Mouse (Mus musculus) liver, embryonic 14.5 days (tissue): ENCODE results near the gene Slc30a5. TPM values are rescaled to one million over a fixed set of nuclear protein-coding genes. Genes with fewer than 3 reads are reported as not detected.

Source experiments
- ATAC-seq: fragments of 200-750 bp; cut with Nextera tagmentation; 2 replicates; pipeline ENCODE4 v1.8.0; 2017; ENCODE audit warnings: moderate number of reproducible peaks, mild to moderate bottlenecking, moderate library complexity; ENCODE audit not compliant: insufficient read depth
- DNase-seq, 3 experiments: peaks; one replicate each; pipeline ENCODE4 v3.0.0-alpha.2; 2012 to 2013; ENCODE audit warnings: low read depth in 3 of 3, low spot score in 3 of 3
- H3K27ac ChIP-seq: fragments of 300-500 bp; sonication (generic); 2 replicates; pipeline ENCODE4 v1.5.1; 2014; ENCODE audit warnings: moderate library complexity, mild to moderate bottlenecking, control low read depth, inconsistent platforms
- H3K27me3 ChIP-seq: fragments of 300-500 bp; sonication (generic); 2 replicates; pipeline ENCODE4 v1.6.1; 2014; ENCODE audit warnings: mild to moderate bottlenecking, low read length, moderate library complexity; ENCODE audit not compliant: control insufficient read depth, insufficient read depth
- H3K36me3 ChIP-seq: fragments of 300-500 bp; sonication (generic); replicated peaks from 2 replicates; pipeline ENCODE4 v1.6.1; 2014; ENCODE audit warnings: low read depth; ENCODE audit not compliant: control insufficient read depth, insufficient read depth
- H3K4me1 ChIP-seq, 2 experiments: fragments of 200-500 bp in 1 of 2; fragments of 300-500 bp in 1 of 2; sonication (generic) in 1 of 2; replicated peaks; 2 replicates each; pipeline ENCODE4 v1.6.1; 2012 to 2014; ENCODE audit warnings: antibody characterized with exemption in 1 of 2, inconsistent platforms in 1 of 2, low read length in 1 of 2; ENCODE audit not compliant: control insufficient read depth in 2 of 2, insufficient read depth in 2 of 2
- H3K4me2 ChIP-seq: fragments of 300-500 bp; sonication (generic); 2 replicates; pipeline ENCODE4 v1.6.1; 2014; ENCODE audit warnings: low read depth, mild to moderate bottlenecking, control low read depth, moderate library complexity
- H3K4me3 ChIP-seq, 2 experiments: fragments of 200-500 bp in 1 of 2; fragments of 300-500 bp in 1 of 2; sonication (generic) in 1 of 2; 2 replicates each; pipeline ENCODE4 v1.5.1; 2012 to 2014; ENCODE audit warnings: low read depth in 2 of 2, low read length in 2 of 2, mild to moderate bottlenecking in 2 of 2, control low read depth in 1 of 2, inconsistent platforms in 1 of 2, moderate library complexity in 1 of 2; ENCODE audit not compliant: insufficient read depth in 1 of 2
- H3K9ac ChIP-seq: fragments of 300-500 bp; sonication (generic); replicated peaks from 2 replicates; pipeline ENCODE4 v1.6.1; 2014; ENCODE audit warnings: mild to moderate bottlenecking, control low read depth, moderate library complexity
- H3K9me3 ChIP-seq: fragments of 300-500 bp; sonication (generic); 2 replicates; pipeline ENCODE4 v1.6.1; 2016; ENCODE audit warnings: low read length, mixed read lengths; ENCODE audit not compliant: control insufficient read depth
- CTCF ChIP-seq: IDR thresholded peaks from 2 replicates; pipeline ENCODE4 v1.5.1; 2016; ENCODE audit warnings: antibody characterized with exemption, low read depth, control low read depth
- EP300 ChIP-seq: IDR thresholded peaks from 2 replicates; pipeline ENCODE4 v1.6.1; 2016; ENCODE audit warnings: antibody characterized with exemption, low read depth
- WGBS: fragments of 180-500 bp; shearing (Covaris S2); extraction: QIAGEN DNeasy Blood & Tissue Kit; methylation state at CpG from one replicate; pipeline ENCODE4 v1.1.7; 2014; ENCODE audit not compliant: insufficient replicate concordance; 5-methylcytosine and 5-hydroxymethylcytosine counted together
- polyA plus RNA-seq, 2 experiments: library from polyadenylated mRNA; depleted of rRNA in 1 of 2; stranded (reverse) in 1 of 2; unstranded in 1 of 2; fragments of >200 nt; fragmentation: Nextera tagmentation in 1 of 2; extraction: Ambion mirVana in 1 of 2; gene quantifications; 2 replicates each; pipeline versions ENCODE4 v1.2.1 to v1.2.3; 2012 to 2014

Gene Slc30a5
- polyA plus RNA-seq, 2 experiments, result 20.6 to 27.4 TPM

DNA sequence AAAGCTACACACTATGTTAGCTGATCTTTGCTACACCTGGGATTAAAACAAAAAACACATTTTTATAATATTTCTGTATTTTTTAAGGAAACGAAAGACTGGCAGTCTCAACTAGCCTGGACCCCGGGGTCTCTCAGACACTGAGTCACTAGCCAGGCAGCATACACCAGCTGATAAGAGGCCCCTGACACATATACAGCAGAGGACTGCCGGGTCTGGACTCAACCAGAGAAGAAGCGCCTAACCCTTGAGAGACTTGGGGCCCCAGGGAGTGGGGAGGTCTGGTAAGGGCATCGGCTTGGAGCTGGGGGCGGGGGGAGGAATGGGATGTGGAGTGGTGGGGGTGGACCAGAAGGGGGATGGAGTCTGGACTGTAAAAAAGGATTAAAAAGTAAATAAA lies 80.2 kb downstream of the Slc30a5 start:
- peak; percentile 40; the same call in 1 of the 2 replicates for ATAC-seq
- H3K4me1 ChIP-seq, result peaks cover 32 to 39% of the 10 kb centered on the region in 2 experiments

More for the DNA sequence above, 80.2 kb downstream of the Slc30a5 start:
- no peaks in the 10 kb centered on the region for H3K27me3 ChIP-seq
- H3K27ac ChIP-seq, result no peak overlapping the region
- H3K4me3 ChIP-seq, result no peak overlapping the region
- TF ChIP-seq EP300 (no peak), CTCF (no peak)
- H3K9me3 ChIP-seq, result no peaks in the 10 kb centered on the region
- peak overlapping the region; percentile 31 for H3K9ac ChIP-seq
- WGBS, result 24% methylated on average over 6 of the region's 6 CpGs
- H3K4me2 ChIP-seq, result peak overlapping the region; percentile 33
- H3K36me3 ChIP-seq, result no peaks in the 10 kb centered on the region
- DNase-seq, result no peak

Other genes with a start within 250 kb of the Slc30a5 start
- gene Marveld2, start 216.5 kb downstream of the Slc30a5 start, polyA plus RNA-seq (2012; rRNA removed), result 3.0 and 4.0 TPM in 2 replicates
- 5.9 and 6.5 TPM in 2 replicates for gene Marveld2, start 216.5 kb downstream of the Slc30a5 start, polyA plus RNA-seq (2014; fragmentation: Nextera tagmentation; extraction: Ambion mirVana)
- 74.2 and 111 TPM in 2 replicates for gene Ak6, start 182.4 kb downstream of the Slc30a5 start, polyA plus RNA-seq (2012; rRNA removed)
- 183 and 191 TPM in 2 replicates for gene Ak6, start 182.4 kb downstream of the Slc30a5 start, polyA plus RNA-seq (2014; fragmentation: Nextera tagmentation; extraction: Ambion mirVana)
- 4.9 and 8.5 TPM in 2 replicates for gene Rad17, start 182.4 kb downstream of the Slc30a5 start, polyA plus RNA-seq (2012; rRNA removed)
- 13.6 TPM in 2 replicates for gene Rad17, start 182.4 kb downstream of the Slc30a5 start, polyA plus RNA-seq (2014; fragmentation: Nextera tagmentation; extraction: Ambion mirVana)
- gene Taf9, start 181.8 kb downstream of the Slc30a5 start, polyA plus RNA-seq (2012; rRNA removed), result 5.5 and 10.0 TPM in 2 replicates
- gene Taf9, start 181.8 kb downstream of the Slc30a5 start, polyA plus RNA-seq (2014; fragmentation: Nextera tagmentation; extraction: Ambion mirVana), result 18.0 and 20.8 TPM in 2 replicates
- 1.8 and 3.7 TPM in 2 replicates for gene Ccdc125, start 163.7 kb downstream of the Slc30a5 start, polyA plus RNA-seq (2012; rRNA removed)
- gene Ccdc125, start 163.7 kb downstream of the Slc30a5 start, polyA plus RNA-seq (2014; fragmentation: Nextera tagmentation; extraction: Ambion mirVana), result 3.4 and 4.2 TPM in 2 replicates
- 11.7 and 16.6 TPM in 2 replicates for gene Cdk7, start 102.5 kb downstream of the Slc30a5 start, polyA plus RNA-seq (2012; rRNA removed)
- gene Cdk7, start 102.5 kb downstream of the Slc30a5 start, polyA plus RNA-seq (2014; fragmentation: Nextera tagmentation; extraction: Ambion mirVana), result 36.7 and 40.2 TPM in 2 replicates
- 33.5 and 56.1 TPM in 2 replicates for gene Mrps36, start 88.8 kb downstream of the Slc30a5 start, polyA plus RNA-seq (2012; rRNA removed)
- gene Mrps36, start 88.8 kb downstream of the Slc30a5 start, polyA plus RNA-seq (2014; fragmentation: Nextera tagmentation; extraction: Ambion mirVana), result 135 and 150 TPM in 2 replicates
- gene Cenph, start 57.5 kb downstream of the Slc30a5 start, polyA plus RNA-seq (2012; rRNA removed), result 13.9 and 26.6 TPM in 2 replicates
- gene Cenph, start 57.5 kb downstream of the Slc30a5 start, polyA plus RNA-seq (2014; fragmentation: Nextera tagmentation; extraction: Ambion mirVana), result 40.2 and 40.3 TPM in 2 replicates
- 100 and 123 TPM in 2 replicates for gene Ccnb1, start 46.9 kb downstream of the Slc30a5 start, polyA plus RNA-seq (2012; rRNA removed)
- 255 and 287 TPM in 2 replicates for gene Ccnb1, start 46.9 kb downstream of the Slc30a5 start, polyA plus RNA-seq (2014; fragmentation: Nextera tagmentation; extraction: Ambion mirVana)